Mouse (Mus musculus) liver, embryonic 16.5 days (tissue): ENCODE measurements around the gene Gm6217. TPM values are rescaled to one million over a fixed set of nuclear protein-coding genes. Genes with fewer than 3 reads are reported as not detected.
"Not testable (repeated sequence)": the region's sequence is repeated elsewhere in the genome, so short reads cannot be mapped to it uniquely, and the experiment has no call there.

Experiments
- ATAC-seq: fragments of 200-750 bp; cut with Nextera tagmentation; 2 replicates; pipeline ENCODE4 v1.8.0; 2017; ENCODE audit warnings: low read depth, mild to moderate bottlenecking, moderate number of reproducible peaks, moderate library complexity
- H3K27ac ChIP-seq: fragments of 300-500 bp; sonication (generic); 2 replicates; pipeline ENCODE4 v1.5.1; 2014; ENCODE audit warnings: mild to moderate bottlenecking, low read length
- H3K27me3 ChIP-seq: fragments of 300-500 bp; sonication (generic); 2 replicates; pipeline ENCODE4 v1.6.1; 2014; ENCODE audit warnings: low read depth, low read length, mixed read lengths; ENCODE audit not compliant: control insufficient read depth, insufficient read depth
- H3K36me3 ChIP-seq: fragments of 300-500 bp; sonication (generic); 2 replicates; pipeline ENCODE4 v1.6.1; 2014; ENCODE audit warnings: mild to moderate bottlenecking; ENCODE audit not compliant: control insufficient read depth, insufficient read depth
- H3K4me1 ChIP-seq: fragments of 300-500 bp; sonication (generic); 2 replicates; pipeline ENCODE4 v1.6.1; 2014; ENCODE audit warnings: low read depth, low read length, mixed read lengths; ENCODE audit not compliant: control insufficient read depth
- H3K4me2 ChIP-seq: fragments of 300-500 bp; sonication (generic); 2 replicates; pipeline ENCODE4 v1.6.1; 2014; ENCODE audit warnings: low read depth, low read length, mixed read lengths
- H3K4me3 ChIP-seq: fragments of 300-500 bp; sonication (generic); 2 replicates; pipeline ENCODE4 v1.5.1; 2014; ENCODE audit warnings: low read depth, mild to moderate bottlenecking, low read length
- H3K9ac ChIP-seq: fragments of 300-500 bp; sonication (generic); 2 replicates; pipeline ENCODE4 v1.6.1; 2014; ENCODE audit warnings: low read depth, low read length
- H3K9me3 ChIP-seq: fragments of 300-500 bp; sonication (generic); replicated peaks from 2 replicates; pipeline ENCODE4 v1.6.1; 2016; ENCODE audit warnings: low read length; ENCODE audit not compliant: control insufficient read depth
- WGBS: fragments of 180-500 bp; shearing (Covaris S2); extraction: QIAGEN DNeasy Blood & Tissue Kit; methylation state at CpG from one replicate; pipeline ENCODE4 v1.1.7; 2014; ENCODE audit not compliant: insufficient replicate concordance; 5-methylcytosine and 5-hydroxymethylcytosine counted together
- polyA plus RNA-seq: library from polyadenylated mRNA; unstranded; fragments of >200 nt; fragmentation: Nextera tagmentation; extraction: Ambion mirVana; gene quantifications from 2 replicates; pipeline ENCODE4 v1.2.1, GENCODE M21; 2015

Gene Gm6217
- polyA plus RNA-seq = not detected in 2 replicates

DNA sequence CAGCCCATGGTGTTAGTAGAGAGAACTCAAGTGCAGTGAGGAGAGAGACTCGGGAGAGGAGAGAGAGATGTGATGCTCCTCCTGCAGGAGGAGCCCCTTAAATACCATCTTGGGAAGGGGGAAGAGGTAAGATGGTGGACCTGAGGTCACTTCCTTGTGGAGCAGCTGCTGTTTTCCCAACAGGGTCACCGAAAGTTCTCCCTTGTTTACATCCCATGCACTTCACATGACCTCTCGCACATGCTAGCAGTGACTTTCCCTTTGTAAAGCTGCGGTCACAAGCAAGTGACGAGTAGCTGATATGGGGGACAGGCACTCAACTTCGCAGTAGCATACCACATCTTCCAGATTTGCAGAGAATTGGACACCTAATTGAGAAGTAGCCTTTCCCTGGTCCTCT, at the start of gene Gm6217:
Gene Gm6217 (minus strand): TSS at position 74 of the 400 bp plus-strand sequence.
- H3K27me3 ChIP-seq, ATAC-seq: not testable (repeated sequence)
- WGBS = no CpG with 5 or more reads among the region's 6 CpGs

DNA sequence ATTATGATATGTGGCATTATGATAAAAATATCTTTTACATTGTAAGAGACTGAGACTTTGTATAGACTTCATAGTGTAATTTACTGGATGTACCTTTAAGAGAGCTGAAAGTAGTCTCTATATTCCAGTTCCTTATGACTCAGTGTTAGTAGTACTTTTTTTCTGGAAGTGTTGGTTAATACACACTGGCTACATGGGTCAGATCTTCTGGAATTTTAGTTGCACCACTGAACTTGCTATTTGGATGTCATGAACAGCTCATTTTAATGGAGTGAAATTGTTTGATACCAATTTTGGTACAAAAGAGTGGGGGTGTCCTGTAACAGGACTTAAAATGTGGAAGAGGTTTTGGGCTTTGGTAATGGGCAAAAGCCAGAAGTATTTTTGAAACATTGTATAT, 46.6 kb upstream of the Gm6217 start:
- H3K4me2 ChIP-seq = no peak overlapping the region
- ATAC-seq = no peak
- no peak overlapping the region for H3K27ac ChIP-seq
- no peak overlapping the region for H3K4me3 ChIP-seq
- no peaks in the 10 kb centered on the region for H3K36me3 ChIP-seq
- no peaks in the 10 kb centered on the region for H3K27me3 ChIP-seq
- no peaks in the 10 kb centered on the region for H3K4me1 ChIP-seq
- H3K9me3 ChIP-seq = no peaks in the 10 kb centered on the region
- no peak overlapping the region for H3K9ac ChIP-seq

More for the DNA sequence above, at the start of gene Gm6217:
- not testable (repeated sequence) for H3K9me3 ChIP-seq, H3K4me1 ChIP-seq, H3K4me2 ChIP-seq, H3K36me3 ChIP-seq, H3K9ac ChIP-seq, H3K4me3 ChIP-seq, H3K27ac ChIP-seq

DNA sequence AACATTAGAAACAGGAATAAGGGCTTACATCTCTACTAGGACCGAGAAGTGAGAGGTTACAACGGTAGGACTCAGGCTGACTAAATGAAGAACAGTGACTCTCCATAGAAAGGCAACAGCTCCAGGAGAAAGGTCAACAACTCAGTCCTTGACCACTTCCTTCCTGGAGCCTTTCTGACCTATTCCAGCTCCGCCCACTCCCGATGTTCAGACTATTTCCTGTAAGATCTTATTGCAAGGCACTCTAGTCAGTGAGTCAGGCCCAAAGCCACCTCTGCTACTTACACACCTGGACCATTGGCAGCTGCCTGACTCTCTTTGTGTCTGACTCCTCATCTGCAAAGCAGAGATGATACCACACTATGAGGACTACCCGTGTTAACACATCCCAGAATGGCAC, 44.6 kb upstream of the Gm6217 start:
- no peak overlapping the region for H3K4me3 ChIP-seq
- no peak overlapping the region for H3K9ac ChIP-seq
- H3K27ac ChIP-seq = no peak overlapping the region
- ATAC-seq = no peak
- no peaks in the 10 kb centered on the region for H3K36me3 ChIP-seq
- H3K4me2 ChIP-seq = no peak overlapping the region
- H3K27me3 ChIP-seq = no peaks in the 10 kb centered on the region
- 26% methylated on average over 5 of the region's 5 CpGs for WGBS
- H3K9me3 ChIP-seq = no peaks in the 10 kb centered on the region
- no peaks in the 10 kb centered on the region for H3K4me1 ChIP-seq

DNA sequence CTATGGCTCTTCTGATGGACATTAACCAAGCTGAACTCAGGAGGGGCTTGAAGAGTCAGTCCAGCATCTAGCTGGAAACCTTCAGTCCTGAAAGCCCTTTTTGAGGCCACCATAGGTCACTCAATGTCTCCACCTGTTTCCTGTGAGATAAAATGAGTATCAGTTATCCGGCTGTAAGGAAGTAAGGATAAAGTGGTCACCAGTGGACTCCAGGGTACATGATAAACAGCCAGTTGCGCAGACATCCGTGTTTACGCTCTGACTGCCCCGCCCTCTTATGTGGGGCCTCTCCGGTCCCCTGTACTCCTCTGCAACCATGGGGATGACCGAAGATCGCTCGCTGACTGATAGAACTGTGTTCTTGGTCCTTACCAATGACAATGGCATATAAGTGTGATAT, 43.1 kb upstream of the Gm6217 start:
- H3K9ac ChIP-seq = no peak overlapping the region
- H3K9me3 ChIP-seq = no peaks in the 10 kb centered on the region
- H3K4me2 ChIP-seq = no peak overlapping the region
- H3K36me3 ChIP-seq = no peaks in the 10 kb centered on the region
- no peak overlapping the region for H3K27ac ChIP-seq
- ATAC-seq = peak; percentile 68
- no peaks in the 10 kb centered on the region for H3K4me1 ChIP-seq
- H3K27me3 ChIP-seq = no peaks in the 10 kb centered on the region
- WGBS = 26% methylated on average over 9 of the region's 9 CpGs
- no peak overlapping the region for H3K4me3 ChIP-seq

DNA sequence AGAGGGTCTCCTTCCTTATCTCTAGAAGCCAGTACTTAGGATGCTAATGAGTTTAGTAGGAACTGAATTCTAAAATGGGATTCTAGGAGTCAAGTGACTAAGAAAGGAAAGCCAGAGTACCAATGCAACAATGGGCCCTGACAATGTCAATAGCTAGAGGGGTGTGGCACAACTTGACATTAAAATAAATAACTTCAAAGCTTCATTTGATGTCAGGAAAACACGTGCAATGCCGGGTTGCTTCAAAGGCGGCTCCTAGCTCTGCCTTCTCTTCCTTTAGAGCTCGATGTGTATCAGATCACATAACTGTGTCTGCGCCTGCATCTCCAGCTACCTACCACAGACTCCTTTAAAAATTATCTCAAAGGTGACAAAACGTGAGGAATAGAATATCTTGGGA, 42.7 kb upstream of the Gm6217 start:
- no peak overlapping the region for H3K9ac ChIP-seq
- H3K9me3 ChIP-seq = no peaks in the 10 kb centered on the region
- no peak overlapping the region for H3K27ac ChIP-seq
- 27% methylated on average over 6 of the region's 6 CpGs for WGBS
- no peaks in the 10 kb centered on the region for H3K36me3 ChIP-seq
- ATAC-seq = no peak
- H3K4me2 ChIP-seq = no peak overlapping the region
- H3K4me1 ChIP-seq = no peaks in the 10 kb centered on the region
- H3K4me3 ChIP-seq = no peak overlapping the region
- H3K27me3 ChIP-seq = no peaks in the 10 kb centered on the region

DNA sequence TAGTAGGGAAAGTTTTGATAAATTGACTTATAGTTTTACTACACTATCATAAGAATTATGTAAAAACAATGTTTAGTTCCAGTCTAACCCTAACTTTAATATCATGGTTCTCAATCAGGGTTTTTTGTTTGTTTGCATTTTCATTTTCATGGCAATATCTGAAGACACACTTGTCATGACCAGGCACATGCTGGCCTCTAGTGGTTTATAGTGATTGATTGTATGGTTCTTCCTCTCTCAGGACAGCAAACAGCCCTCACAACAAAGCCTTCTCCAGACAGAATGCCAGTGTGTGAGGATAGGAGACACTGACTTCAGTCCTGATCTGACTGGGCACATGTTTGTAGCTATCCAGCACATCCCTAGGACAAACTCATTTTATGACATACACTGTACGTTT, 42.0 kb upstream of the Gm6217 start:
- H3K36me3 ChIP-seq = no peaks in the 10 kb centered on the region
- WGBS = 45% methylated on average over 1 of the region's 1 CpGs
- no peaks in the 10 kb centered on the region for H3K9me3 ChIP-seq
- H3K4me2 ChIP-seq = no peak overlapping the region
- H3K27me3 ChIP-seq = no peaks in the 10 kb centered on the region
- ATAC-seq = no peak
- H3K4me1 ChIP-seq = no peaks in the 10 kb centered on the region
- H3K9ac ChIP-seq = no peak overlapping the region
- H3K27ac ChIP-seq = no peak overlapping the region
- H3K4me3 ChIP-seq = no peak overlapping the region

DNA sequence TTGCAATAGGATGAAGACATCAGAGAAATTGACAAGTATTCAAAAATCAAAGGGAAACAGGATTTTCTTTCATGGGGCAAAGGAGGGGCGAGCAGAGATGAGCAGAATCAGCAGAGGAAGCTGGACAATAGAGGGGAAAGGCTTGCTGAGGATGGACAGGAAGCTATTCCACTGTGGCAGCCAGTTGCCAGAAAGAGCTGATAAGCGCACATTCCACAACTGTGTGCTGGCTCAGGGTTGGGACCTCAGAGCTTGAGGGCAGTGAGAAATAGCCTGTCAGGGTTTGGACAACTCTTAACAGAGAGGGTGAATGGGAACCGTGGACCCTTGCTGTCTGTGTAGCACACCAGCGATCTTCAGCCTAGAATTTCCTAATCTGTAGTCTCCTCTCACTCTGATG, 40.8 kb upstream of the Gm6217 start:
- Histone ChIP-seq H3K27me3 (no peaks in the 10 kb centered on the region), H3K4me2 (no peak overlapping the region), H3K9me3 (no peaks in the 10 kb centered on the region), H3K4me1 (no peaks in the 10 kb centered on the region), H3K27ac (no peak overlapping the region), H3K4me3 (no peak overlapping the region), H3K36me3 (no peaks in the 10 kb centered on the region), H3K9ac (no peak overlapping the region)
- 21% methylated on average over 4 of the region's 4 CpGs for WGBS
- ATAC-seq = peak; percentile 60

DNA sequence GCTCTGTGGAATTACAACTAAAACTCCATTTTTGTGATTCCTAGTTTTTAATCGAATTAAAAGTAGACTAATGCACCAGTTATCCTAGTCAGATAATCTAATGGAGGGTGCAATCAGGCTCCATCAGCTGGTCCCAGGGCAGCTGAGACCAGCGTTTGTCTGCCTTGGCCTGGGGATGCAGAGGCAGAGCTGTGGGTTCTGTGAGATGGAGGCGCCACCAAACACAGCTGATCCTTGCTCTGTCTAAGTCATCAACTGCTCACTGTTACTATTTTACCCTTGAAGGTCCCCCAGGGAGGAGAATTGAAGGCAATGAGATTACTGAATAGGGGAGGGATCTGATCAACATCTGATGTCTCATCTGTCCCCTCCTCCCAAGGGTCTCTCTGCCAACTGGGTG, 35.2 kb upstream of the Gm6217 start:
- Histone ChIP-seq H3K9me3 (no peaks in the 10 kb centered on the region), H3K9ac (no peak overlapping the region), H3K27me3 (no peaks in the 10 kb centered on the region), H3K4me3 (no peak overlapping the region), H3K27ac (no peak overlapping the region), H3K4me2 (no peak overlapping the region), H3K4me1 (no peaks in the 10 kb centered on the region), H3K36me3 (no peaks in the 10 kb centered on the region)
- WGBS = 37% methylated on average over 3 of the region's 3 CpGs
- ATAC-seq = no peak

DNA sequence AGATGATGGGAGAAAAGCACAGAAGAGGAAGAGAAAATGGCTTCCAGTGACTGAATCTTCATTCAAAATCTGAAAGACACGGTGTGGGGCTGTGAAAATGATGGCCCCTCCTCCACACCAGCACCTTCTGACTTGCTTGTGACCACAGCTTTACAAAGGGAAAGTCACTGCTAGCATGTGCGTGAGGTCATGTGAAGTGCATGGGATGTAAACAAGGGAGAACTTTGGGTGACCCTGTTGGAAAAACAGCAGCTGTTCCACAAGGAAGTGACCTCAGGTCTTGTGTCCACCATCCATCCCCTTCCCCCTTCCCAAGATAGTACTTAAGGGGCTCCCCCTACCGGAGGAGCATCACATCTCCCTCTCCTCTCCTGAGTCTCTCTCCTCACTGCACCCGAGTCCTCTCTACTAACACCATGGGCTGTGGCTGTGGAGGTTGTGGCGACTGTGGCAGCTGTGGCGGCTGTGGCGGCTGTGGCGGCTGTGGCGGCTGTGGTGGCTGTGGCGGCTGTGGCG, 28.7 kb upstream of the Gm6217 start, which contains the start of gene Gm47955:
Gene Gm47955 (plus strand): TSS at position 417 of the 516 bp plus-strand sequence.
- Histone ChIP-seq H3K27ac (no peak within 1 kb of the TSS), H3K4me2 (no peak within 1 kb of the TSS), H3K4me1 (no peaks in the 10 kb centered on the region), H3K4me3 (no peak within 1 kb of the TSS), H3K9ac (no peak within 1 kb of the TSS), H3K27me3 (no peaks in the 10 kb centered on the region), H3K36me3 (no peaks in the 10 kb centered on the region), H3K9me3 (no peaks in the 10 kb centered on the region)
- WGBS = 75% methylated on average over 11 of the region's 11 CpGs
- ATAC-seq = no peak
